Mouse (Mus musculus) layer of hippocampus, adult 8-10 months (tissue): ENCODE measurements around the gene Gm10234. TPM values are rescaled to one million over a fixed set of nuclear protein-coding genes. Genes with fewer than 3 reads are reported as not detected.
A peak's percentile ranks its signal among the peaks of the same experiment; 100 is the strongest.

Experiments
- DNase-seq, 2 experiments: peaks; one replicate each; pipeline ENCODE4 v3.0.0; 2022; ENCODE audit warnings: low spot score in 2 of 2
- total RNA-seq, 4 experiments: library from RNA; stranded (reverse); gene quantifications; 2 replicates each; pipeline ENCODE4 v1.2.4; 2022

Gm10234 gene
- not detected for total RNA-seq

DNA sequence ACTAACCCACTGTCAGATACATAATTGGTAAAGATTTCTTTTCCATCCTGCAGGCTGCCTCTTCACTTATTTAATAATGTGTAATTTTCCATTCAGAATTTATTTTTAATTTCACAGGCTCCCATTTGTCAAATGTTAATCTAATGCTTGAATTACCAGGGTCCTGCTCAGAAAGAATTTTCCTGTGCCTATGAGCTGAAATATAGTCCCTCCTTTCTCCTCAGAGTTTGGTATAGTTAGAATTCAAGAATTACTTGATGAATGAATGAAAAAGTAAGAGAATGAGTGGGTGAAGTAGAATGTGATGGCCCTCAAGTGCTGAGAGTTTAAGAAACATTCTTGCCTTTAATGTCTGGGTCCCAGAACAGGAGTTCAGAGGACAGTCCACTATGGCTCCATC, at the start of gene Gm10234:
Gm10234 (plus strand) TSS at position 301 of the 400 bp plus-strand sequence.
- DNase-seq, result no peak

DNA sequence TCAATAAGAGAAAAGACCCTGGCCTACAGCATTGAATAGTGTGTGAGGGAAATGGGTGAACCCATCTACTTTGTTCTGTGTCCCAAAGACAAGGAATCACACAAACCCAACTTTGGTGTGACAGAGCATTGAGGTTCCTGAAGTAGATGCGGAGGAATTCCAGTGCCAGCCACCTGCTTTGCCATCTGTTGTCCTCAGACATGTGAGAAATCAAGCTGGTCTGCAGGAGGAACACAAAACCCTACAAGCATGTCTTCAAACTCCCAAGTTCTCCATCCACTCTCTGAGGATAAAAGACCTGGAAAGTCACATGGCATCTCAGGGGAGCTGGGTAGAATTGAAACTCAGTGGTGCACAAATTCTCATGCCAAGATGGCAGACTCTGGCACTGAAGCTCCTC, 44.3 kb upstream of the Gm10234 start:
- peak in 1 of 2 experiments; percentile 15 for DNase-seq

DNA sequence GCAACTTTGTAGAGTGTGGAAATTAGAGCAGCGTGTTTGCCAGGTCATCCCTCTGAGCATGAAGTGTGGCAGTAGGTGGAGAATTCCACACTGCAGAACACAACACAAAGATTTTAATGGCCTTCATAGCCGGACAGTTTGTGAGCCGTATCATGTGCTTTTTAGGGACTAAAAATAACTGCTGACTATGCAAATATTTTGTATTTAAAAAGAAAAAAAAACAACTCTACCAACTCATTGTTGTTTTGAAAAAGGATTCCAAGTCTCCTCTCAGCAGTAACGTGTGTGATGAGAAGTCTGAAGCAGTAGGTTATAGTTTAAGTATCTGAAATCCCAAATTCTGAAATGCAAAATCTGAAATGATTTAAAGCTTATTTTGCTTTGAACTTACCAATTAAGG, 25.9 kb upstream of the Gm10234 start:
- no peak for DNase-seq

DNA sequence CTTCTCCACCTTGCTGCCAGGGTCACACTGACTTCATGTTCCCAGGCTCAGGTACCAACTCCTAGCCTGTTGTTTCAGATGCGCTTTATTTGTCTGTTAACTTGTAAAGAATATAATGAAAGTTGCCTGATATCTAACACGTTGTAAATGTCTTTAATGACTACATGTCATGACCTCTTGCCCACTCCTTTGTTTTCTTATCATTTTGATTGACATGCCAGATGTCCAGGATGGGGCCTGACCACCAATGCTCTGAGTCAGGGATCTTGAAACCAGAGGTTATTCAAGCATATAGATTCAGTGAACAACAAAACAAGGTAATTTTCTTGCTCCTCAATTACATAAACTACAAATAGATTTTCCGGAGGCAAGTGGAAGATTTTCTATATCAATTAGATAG, 23.5 kb upstream of the Gm10234 start:
- no peak for DNase-seq

DNA sequence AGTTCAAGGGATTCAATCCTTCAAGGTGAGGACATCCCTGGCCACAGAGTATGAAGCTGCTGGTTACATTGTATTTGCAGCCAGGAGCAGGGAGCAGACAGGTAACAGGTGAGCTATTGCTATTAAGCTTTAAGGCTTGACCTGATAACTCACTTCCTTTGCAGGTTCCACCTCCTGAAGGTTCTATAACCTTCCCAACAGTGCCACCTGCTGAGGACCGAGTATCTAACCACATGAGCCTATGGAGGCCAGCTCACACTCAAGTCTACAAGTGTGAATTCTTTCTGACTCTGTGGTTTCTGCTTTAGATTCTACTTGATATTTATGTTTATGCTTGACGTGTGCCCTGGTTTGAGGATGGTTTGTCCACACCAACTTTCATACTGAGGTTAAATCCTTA, 21.3 kb upstream of the Gm10234 start:
- no peak for DNase-seq

DNA sequence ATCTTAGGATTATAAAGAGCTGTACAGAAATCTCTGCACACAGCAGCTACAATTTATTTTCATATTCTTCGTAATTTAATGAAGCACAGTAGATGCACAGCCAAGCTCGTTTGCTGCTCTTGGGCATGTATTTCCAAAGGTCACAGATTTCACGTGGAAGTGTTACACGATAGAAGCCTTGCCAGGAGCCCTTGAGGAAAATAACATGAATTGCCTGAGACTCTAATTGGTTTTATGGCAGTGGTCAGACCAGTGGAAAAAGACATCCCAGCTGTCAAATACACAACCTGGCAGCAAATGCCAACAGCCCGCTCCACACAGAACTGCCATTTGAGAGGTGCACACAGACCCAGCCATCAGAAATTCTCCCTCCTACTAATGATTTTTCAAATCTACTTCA, 9.3 kb downstream of the Gm10234 start:
- no peak for DNase-seq

DNA sequence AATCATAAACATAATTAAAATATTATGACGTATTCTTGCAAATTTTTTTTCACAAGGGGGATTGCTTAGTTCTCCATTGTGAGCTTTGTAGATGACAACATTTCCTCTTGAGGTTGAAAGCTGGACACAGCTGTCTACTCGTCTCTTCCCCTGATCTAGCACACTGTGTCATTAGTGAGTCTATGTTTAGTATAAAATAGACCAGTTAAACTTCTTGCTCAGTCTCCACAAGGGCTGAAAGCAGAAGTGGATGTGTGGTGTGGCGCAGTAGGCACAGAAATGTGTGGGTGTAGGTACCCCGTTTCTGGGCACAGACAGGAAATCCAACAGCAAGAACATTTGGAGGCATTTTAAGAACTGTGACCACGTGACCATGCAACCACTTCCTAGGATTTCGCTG, 12.9 kb downstream of the Gm10234 start:
- no peak for DNase-seq

DNA sequence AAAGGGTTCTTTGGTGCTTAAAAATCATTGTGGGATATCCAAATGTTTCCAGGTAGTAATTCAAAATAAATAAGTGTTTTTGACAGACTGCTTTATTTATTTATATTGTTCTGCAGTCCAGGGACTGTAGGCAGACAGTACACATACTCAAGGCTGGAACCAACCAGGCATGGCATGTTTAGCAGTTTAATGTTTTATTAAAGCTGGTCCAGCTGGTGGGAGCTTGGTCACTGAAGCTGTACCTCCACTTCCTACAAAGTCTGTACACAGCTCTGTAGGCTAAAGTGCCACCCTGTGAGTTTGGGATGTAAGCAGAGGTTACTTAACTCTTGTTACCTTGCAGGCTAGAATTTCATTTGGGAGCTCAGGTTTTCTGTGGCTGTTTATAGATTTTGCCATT, 27.5 kb downstream of the Gm10234 start:
- no peak for DNase-seq

DNA sequence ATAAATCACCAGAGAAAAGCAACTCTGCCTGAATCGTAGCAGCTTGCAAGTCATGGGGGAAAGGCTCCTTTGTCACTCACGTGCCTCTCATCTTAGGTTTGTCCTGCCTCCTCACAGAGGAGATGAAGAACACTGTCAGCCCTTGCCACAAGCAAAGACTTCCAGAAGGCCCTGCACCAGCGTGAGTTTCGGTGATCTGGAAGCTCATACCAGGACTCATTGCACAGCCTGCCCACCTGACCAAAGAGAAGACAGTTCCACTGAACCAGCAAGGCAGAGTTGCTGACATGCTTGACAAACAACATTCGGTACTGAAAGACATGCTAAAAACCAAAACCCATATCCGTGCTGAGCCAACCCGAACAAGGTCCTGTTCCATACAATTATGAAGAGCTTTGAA, 31.1 kb downstream of the Gm10234 start:
- DNase-seq, result no peak

DNA sequence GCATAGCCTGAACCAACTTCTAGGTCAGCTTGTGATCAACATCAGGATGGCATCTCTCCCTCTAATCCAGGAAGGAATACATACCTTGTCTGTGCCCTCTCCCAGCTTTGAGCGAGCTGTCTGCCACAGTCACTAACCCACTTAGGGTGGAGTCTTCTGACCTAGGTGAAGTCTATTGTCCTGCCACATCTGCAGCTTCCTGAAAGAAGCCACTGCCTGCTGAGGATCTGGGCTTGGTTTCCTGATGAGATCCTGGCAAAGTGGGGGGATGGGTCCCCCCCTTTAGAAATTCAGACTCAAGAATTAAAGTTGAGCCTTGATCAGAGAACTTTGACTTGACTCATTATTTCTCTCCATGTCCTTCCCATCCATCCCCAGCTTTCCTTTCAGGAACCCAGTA, 32.0 kb downstream of the Gm10234 start:
- no peak for DNase-seq

DNA sequence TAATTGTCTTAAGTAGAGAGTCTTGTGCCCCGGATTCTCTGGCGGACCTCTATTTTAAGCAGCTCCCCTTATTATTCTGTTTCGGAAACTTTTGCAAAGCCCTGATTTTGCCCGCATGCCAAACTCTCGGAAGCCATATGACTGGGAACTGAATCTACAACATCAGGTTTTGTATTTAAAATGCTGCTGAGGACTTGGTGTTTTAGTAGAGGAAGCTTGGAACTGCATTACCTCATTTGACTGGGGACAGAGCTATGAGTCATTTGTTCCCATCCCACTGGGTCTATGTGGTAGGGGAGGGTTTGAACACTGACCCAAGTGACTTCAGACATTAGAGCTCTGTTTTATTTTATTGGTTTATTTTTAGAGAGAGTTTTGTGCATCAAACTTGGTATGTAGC, 38.2 kb downstream of the Gm10234 start:
- DNase-seq, result peak in 1 of 2 experiments; percentile 3

DNA sequence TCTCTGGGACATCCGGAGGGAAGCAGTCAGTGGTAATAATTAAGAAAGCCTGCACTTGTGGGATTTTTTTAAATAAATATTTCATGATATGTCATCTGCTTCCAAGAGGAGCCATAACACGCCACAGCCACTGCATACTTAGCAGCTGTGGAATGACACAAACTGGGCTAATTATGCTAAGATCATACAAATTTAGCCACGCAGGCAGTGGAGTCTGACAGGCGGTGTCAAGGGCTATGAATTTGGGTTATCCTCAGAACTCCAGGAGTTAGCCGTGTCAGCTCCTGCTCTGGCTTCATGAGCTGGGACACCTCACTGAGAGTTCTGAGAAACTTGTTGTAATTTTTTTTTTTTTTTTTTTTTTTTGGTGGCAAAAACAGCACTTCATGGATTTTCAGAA, 40.8 kb downstream of the Gm10234 start:
- DNase-seq, result no peak

DNA sequence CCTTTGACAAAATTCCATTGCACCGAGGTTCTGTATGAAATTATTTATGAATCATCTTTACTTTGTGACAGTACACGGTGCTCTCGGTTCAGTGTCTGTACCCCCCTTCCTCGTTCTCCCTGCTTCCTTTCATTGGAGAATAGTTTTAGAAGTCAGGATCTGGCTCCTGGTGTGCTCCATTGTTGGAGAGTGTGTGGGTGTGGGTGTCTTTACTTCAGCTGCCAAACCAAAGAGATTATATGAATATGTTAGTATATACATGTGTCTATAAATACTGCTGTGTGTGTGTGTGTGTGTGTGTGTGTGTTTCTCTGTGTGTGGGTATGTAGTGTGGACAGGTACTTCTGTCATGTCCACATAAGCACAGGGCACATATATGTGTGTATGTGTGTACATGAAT, 49.9 kb downstream of the Gm10234 start:
- no peak for DNase-seq

Other genes with a start within 250 kb of the Gm10234 start
- 10 to 100 TPM; 10.2 to 13.5 (median 11.6) TPM for gene Kbtbd8, start 204.9 kb upstream of the Gm10234 start, total RNA-seq